Mouse (Mus musculus) myocyte (in vitro differentiated cells): Measurements from ENCODE around the gene Pfn2.

Experiments used
- CEBPB ChIP-seq: IDR thresholded peaks from 2 replicates; pipeline ENCODE4 v1.6.1; 2011; ENCODE audit warnings: mild to moderate bottlenecking, moderate library complexity; ENCODE audit not compliant: poor library complexity, insufficient read depth, severe bottlenecking
- E2F4 ChIP-seq: IDR thresholded peaks from one replicate; pipeline ENCODE4 v1.6.1; 2011; ENCODE audit warnings: mild to moderate bottlenecking, control low read depth, moderate library complexity; ENCODE audit not compliant: insufficient read depth
- MAX ChIP-seq: IDR thresholded peaks from one replicate; pipeline ENCODE4 v1.6.1; 2011; ENCODE audit warnings: low read depth, mild to moderate bottlenecking, control low read depth
- MYOD1 ChIP-seq, 3 experiments: IDR thresholded peaks; one replicate each; pipeline ENCODE4 v1.6.1; 2011; ENCODE audit warnings: control low read depth in 2 of 3, low read depth in 2 of 3, mild to moderate bottlenecking in 2 of 3, moderate library complexity in 1 of 3; ENCODE audit not compliant: insufficient read length in 2 of 3, control insufficient read depth in 1 of 3
- MYOG ChIP-seq, 3 experiments: IDR thresholded peaks; one replicate each; pipeline ENCODE4 v1.6.1; 2011; ENCODE audit warnings: control low read depth in 2 of 3, low read depth in 2 of 3, mild to moderate bottlenecking in 2 of 3; ENCODE audit not compliant: insufficient read length in 2 of 3, control insufficient read depth in 1 of 3, insufficient read depth in 1 of 3
- POLR2A ChIP-seq: IDR thresholded peaks from one replicate; pipeline ENCODE4 v1.6.1; 2011; ENCODE audit warnings: low read depth, mild to moderate bottlenecking, control low read depth, moderate library complexity; ENCODE audit not compliant: insufficient read length
- POLR2AphosphoS2 ChIP-seq: IDR thresholded peaks from one replicate; pipeline ENCODE4 v1.6.1; 2011; ENCODE audit warnings: low read depth, control low read depth; ENCODE audit not compliant: insufficient read length
- REST ChIP-seq: IDR thresholded peaks from one replicate; pipeline ENCODE4 v1.6.1; 2011; ENCODE audit warnings: mild to moderate bottlenecking, control low read depth, moderate library complexity; ENCODE audit not compliant: insufficient read depth, insufficient read length
- SRF ChIP-seq: IDR thresholded peaks from one replicate; pipeline ENCODE4 v1.6.1; 2011; ENCODE audit warnings: low read depth; ENCODE audit not compliant: control insufficient read depth, insufficient read length
- TCF12 ChIP-seq: IDR thresholded peaks from one replicate; pipeline ENCODE4 v1.6.1; 2011; ENCODE audit warnings: mild to moderate bottlenecking, control low read depth; ENCODE audit not compliant: poor library complexity, insufficient read depth, severe bottlenecking
- TCF3 ChIP-seq: IDR thresholded peaks from one replicate; pipeline ENCODE4 v1.6.1; 2011; ENCODE audit warnings: low read depth, control low read depth; ENCODE audit not compliant: insufficient read length
- USF1 ChIP-seq: IDR thresholded peaks from one replicate; pipeline ENCODE4 v1.6.1; 2011; ENCODE audit warnings: low read depth, mild to moderate bottlenecking, control low read depth, moderate library complexity

DNA sequence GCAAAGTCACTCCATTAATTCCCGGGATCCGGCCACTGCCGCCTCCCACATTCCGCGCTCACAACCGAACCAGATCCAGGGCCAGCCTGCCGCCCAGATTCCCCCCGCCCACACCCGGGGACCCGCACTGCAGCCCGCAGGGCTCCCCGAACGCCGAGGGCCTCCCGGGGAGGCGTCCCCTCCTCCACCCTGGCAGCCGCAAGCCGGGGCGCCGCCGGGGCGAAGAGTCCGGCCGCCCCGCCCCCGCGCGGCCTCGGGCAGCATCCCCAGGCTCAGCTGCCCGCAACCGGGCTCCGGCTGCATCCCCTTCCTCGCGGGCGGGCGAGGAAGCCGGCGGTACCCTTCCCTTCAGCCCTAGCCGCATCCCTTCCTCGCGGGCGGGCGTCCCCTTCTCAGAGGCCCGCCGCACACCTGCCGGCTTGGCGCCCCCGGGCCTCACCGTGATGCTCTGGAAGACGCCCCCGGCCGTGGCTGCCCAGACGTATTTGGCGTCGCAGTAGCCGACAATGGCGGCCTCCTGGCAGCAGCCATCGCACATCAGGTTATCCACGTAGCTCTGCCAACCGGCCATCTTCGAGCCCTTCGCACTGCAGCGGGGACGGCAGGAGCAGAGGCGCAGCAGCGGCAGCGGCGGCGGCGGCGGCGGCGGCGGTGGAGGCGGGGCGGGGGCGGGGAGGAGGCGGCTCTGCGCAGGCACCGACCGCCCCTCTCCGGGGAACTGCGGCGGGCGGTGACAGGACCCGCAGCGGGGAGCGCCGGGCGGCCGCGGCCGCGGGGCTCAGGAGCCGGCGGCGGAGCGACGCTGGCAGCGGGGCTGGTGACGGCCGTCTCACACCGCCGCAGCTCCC lies 743 bp downstream of the Pfn2 start:
- TF ChIP-seq POLR2A, result peak; percentile 54
- no peak for TF ChIP-seq CEBPB
- TF ChIP-seq MAX, result no peak
- no peak for TF ChIP-seq POLR2AphosphoS2
- TF ChIP-seq E2F4, result no peak
- no peak for TF ChIP-seq SRF
- no peak for TF ChIP-seq USF1
- no peak for TF ChIP-seq MYOG (IDR thresholded peaks at IDR 0.05; ENCODE audit: control insufficient read depth in 1 of 3, insufficient read depth in 1 of 3, insufficient read length in 2 of 3, low read depth in 2 of 3)
- TF ChIP-seq TCF12, result no peak
- no peak for TF ChIP-seq MYOD1 (IDR thresholded peaks at IDR 0.05; ENCODE audit: control insufficient read depth in 1 of 3, insufficient read length in 2 of 3, low read depth in 2 of 3)
- TF ChIP-seq REST, result no peak
- no peak for TF ChIP-seq TCF3
